14 mouse cellular contexts compared by ENCODE assay signal in the genomic region with DNA sequence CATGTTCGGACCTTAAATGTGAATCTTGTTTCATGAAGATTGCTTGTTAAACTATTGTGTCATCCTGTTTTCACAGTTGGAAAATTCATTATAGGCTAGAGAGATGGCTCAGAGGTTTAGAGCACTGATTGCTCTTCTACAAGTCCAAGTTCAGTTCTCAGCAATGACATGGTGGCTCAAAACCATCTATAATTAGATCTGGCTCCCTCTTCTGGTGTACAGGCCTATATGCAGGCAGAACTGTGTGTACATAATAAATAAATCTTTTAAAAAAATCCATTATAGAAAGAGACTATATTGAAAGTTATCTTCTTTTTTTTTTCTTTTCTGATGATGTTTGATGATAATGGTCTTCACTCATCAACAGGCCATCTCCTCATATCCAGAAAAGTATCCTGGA. TPM values are rescaled to one million over a fixed set of nuclear protein-coding genes. Genes with fewer than 3 reads are reported as not detected.
DNase-seq lines count a peak whose midpoint lies in the region; ATAC-seq and TF ChIP-seq lines count a peak whose summit lies in the region.
"Had no signal": no experiment of that assay in that cellular context is flagged by ENCODE, and none has a peak within 500 bp of the region (broad histone marks: within the 10 kb centered on the region; RNA-seq: fewer than 3 reads in every experiment).

No protein-coding gene starts in this region.

- no peak for ATAC-seq in midbrain, postnatal 0 days (ENCODE audit: low FRiP score)
- no peak for ATAC-seq in midbrain, embryonic 15.5 days (replicated peaks)
- peak; percentile 68 for ATAC-seq in granulocyte monocyte progenitor cell, adult 5-6 weeks (replicated peaks; ENCODE audit: poor library complexity, severe bottlenecking)

- no peaks in the 10 kb centered on the region for H3K9me3 ChIP-seq in heart, embryonic 10.5 days
- H3K9me3 ChIP-seq in midbrain, postnatal 0 days (ENCODE audit: low read length): no peaks in the 10 kb centered on the region
- H3K9me3 ChIP-seq in midbrain, embryonic 15.5 days: no peaks in the 10 kb centered on the region
- H3K9me3 ChIP-seq: embryonic facial prominence, embryonic 10.5 days had no signal

- no peaks in the 10 kb centered on the region for H3K79me2 ChIP-seq in heart, adult 2 months (replicated peaks; ENCODE audit: control insufficient read depth, insufficient read depth, low read length)

- no peak for TF ChIP-seq EP300 in heart, adult 2 months (IDR thresholded peaks at IDR 0.05; ENCODE audit: insufficient read depth, low read depth, low read length)

- no peak for DNase-seq in heart, adult 2 months
- no peak for DNase-seq in heart, embryonic 10.5 days (ENCODE audit: low spot score)
- no peak for DNase-seq in midbrain, postnatal 0 days (ENCODE audit: low spot score)
- DNase-seq in frontal cortex, postnatal 25 days (ENCODE audit: low spot score in 2 of 2): no peak
- no peak for DNase-seq in right cerebral cortex, adult 2 months (ENCODE audit: low spot score in 2 of 2)
- no peak for DNase-seq in right cerebral cortex, postnatal 10 days (ENCODE audit: low spot score in 2 of 2)
- DNase-seq: cerebellum, adult 18-20 months; heart, adult 18-20 months; heart, postnatal 36 days; kidney, adult 18-20 months; spleen, adult 18-20 months had no signal

- H3K4me1 ChIP-seq in heart, adult 2 months (ENCODE audit: control insufficient read depth, insufficient read depth, low read length): no peaks in the 10 kb centered on the region; the same call in 1 of the 2 replicates
- no peaks in the 10 kb centered on the region for H3K4me1 ChIP-seq in heart, embryonic 10.5 days
- no peaks in the 10 kb centered on the region for H3K4me1 ChIP-seq in midbrain, postnatal 0 days (ENCODE audit: insufficient read depth, low read length)
- H3K4me1 ChIP-seq in midbrain, embryonic 15.5 days: no peaks in the 10 kb centered on the region
- H3K4me1 ChIP-seq: embryonic facial prominence, embryonic 10.5 days had no signal

- no peak overlapping the region for H3K9ac ChIP-seq in heart, adult 2 months (ENCODE audit: low read depth, low read length)
- no peak overlapping the region for H3K9ac ChIP-seq in midbrain, postnatal 0 days (replicated peaks; ENCODE audit: low read length, poor library complexity, severe bottlenecking)
- no peak overlapping the region for H3K9ac ChIP-seq in midbrain, embryonic 15.5 days

- H3K4me2 ChIP-seq in midbrain, postnatal 0 days (ENCODE audit: low read depth, low read length, poor library complexity, severe bottlenecking): no peak overlapping the region
- H3K4me2 ChIP-seq in midbrain, embryonic 15.5 days: no peak overlapping the region

- H3K27ac ChIP-seq in heart, adult 2 months: no peak overlapping the region
- H3K27ac ChIP-seq in heart, embryonic 10.5 days: no peak overlapping the region
- H3K27ac ChIP-seq in midbrain, postnatal 0 days (ENCODE audit: low read depth, low read length): no peak overlapping the region
- no peak overlapping the region for H3K27ac ChIP-seq in midbrain, embryonic 15.5 days
- H3K27ac ChIP-seq: embryonic facial prominence, embryonic 10.5 days had no signal

- H3K27me3 ChIP-seq in heart, adult 2 months (ENCODE audit: control insufficient read depth, insufficient read depth, low read length): no peaks in the 10 kb centered on the region
- H3K27me3 ChIP-seq in heart, embryonic 10.5 days (ENCODE audit: insufficient read depth, poor library complexity, severe bottlenecking): no peaks in the 10 kb centered on the region
- H3K27me3 ChIP-seq in midbrain, postnatal 0 days (ENCODE audit: insufficient read depth, low read length): no peaks in the 10 kb centered on the region
- no peaks in the 10 kb centered on the region for H3K27me3 ChIP-seq in midbrain, embryonic 15.5 days (replicated peaks)

- H3K4me3 ChIP-seq in heart, adult 2 months: no peak overlapping the region
- no peak overlapping the region for H3K4me3 ChIP-seq in heart, embryonic 10.5 days
- H3K4me3 ChIP-seq in midbrain, postnatal 0 days (ENCODE audit: low read depth, low read length): no peak overlapping the region
- H3K4me3 ChIP-seq in midbrain, embryonic 15.5 days: no peak overlapping the region
- H3K4me3 ChIP-seq: embryonic facial prominence, embryonic 10.5 days had no signal

- no peak for TF ChIP-seq POLR2A in heart, adult 2 months (IDR thresholded peaks at IDR 0.05; ENCODE audit: insufficient read depth, low read depth, low read length)

- peak; percentile 52 for TF ChIP-seq CTCF in heart, adult 2 months (IDR thresholded peaks at IDR 0.05)
- peak; percentile 22 for TF ChIP-seq CTCF in midbrain, postnatal 0 days (IDR thresholded peaks at IDR 0.05)

- H3K36me3 ChIP-seq in heart, adult 2 months (ENCODE audit: control insufficient read depth, insufficient read depth, low read length): peaks cover 6% of the 10 kb centered on the region
- H3K36me3 ChIP-seq in heart, embryonic 10.5 days: peaks cover 17% of the 10 kb centered on the region
- H3K36me3 ChIP-seq in midbrain, postnatal 0 days (ENCODE audit: insufficient read depth, low read length): 0 out of 2 replicates have a peak, but pooled peaks cover 4% of the 10 kb centered on the region
- H3K36me3 ChIP-seq in midbrain, embryonic 15.5 days (replicated peaks): peaks cover 5% of the 10 kb centered on the region; the same call in 1 of the 2 replicates

- intact Hi-C loops in heart, adult 2 months (cut with DNase I): no loop called here

- 78% methylated on average over 1 of the region's 1 CpGs for WGBS in heart, adult 2 months
- WGBS in heart, embryonic 10.5 days: 81% methylated on average over 1 of the region's 1 CpGs
- WGBS in midbrain, postnatal 0 days: 98% methylated on average over 1 of the region's 1 CpGs
- WGBS in midbrain, embryonic 15.5 days: 97% methylated on average over 1 of the region's 1 CpGs

RNA-seq across cellular contexts. Expression of a gene that starts 15.7 kb away (rescaled TPM):
- total RNA-seq in heart, adult 2 months (2021): 1 to 10 TPM; 2.0 to 2.5 TPM
- 0.55 and 1.0 TPM in 2 replicates for polyA plus RNA-seq in heart, adult 2 months (2012; rRNA removed)
- 6.4 and 8.0 TPM in 2 replicates for polyA plus RNA-seq in heart, embryonic 10.5 days (2016; fragmentation: Nextera tagmentation; extraction: Ambion mirVana)
- 1.5 and 5.4 TPM in 2 replicates for total RNA-seq in midbrain, postnatal 0 days (2014; rRNA removed)
- 8.9 and 10.5 TPM in 2 replicates for polyA plus RNA-seq in midbrain, postnatal 0 days (2015; fragmentation: Nextera tagmentation; extraction: Ambion mirVana)
- polyA plus RNA-seq in midbrain, embryonic 15.5 days (2015; fragmentation: Nextera tagmentation; extraction: Ambion mirVana): 10.5 and 11.1 TPM in 2 replicates
- 10.9 and 14.4 TPM in 2 replicates for total RNA-seq in granulocyte monocyte progenitor cell, adult 5-6 weeks (2014; fragmentation: Nextera tagmentation)
- total RNA-seq in granulocyte monocyte progenitor cell, adult 5-6 weeks (2017): 10.4 and 15.8 TPM in 2 replicates

RNA-seq across cellular contexts. Expression of a gene that starts 30.8 kb away (rescaled TPM):
- total RNA-seq in heart, adult 2 months (2021): 1 to 10 TPM; 3.5 to 5.9 TPM
- polyA plus RNA-seq in heart, adult 2 months (2012; rRNA removed): 1.1 and 1.9 TPM in 2 replicates
- polyA plus RNA-seq in heart, embryonic 10.5 days (2016; fragmentation: Nextera tagmentation; extraction: Ambion mirVana): 2.0 and 2.1 TPM in 2 replicates
- total RNA-seq in midbrain, postnatal 0 days (2014; rRNA removed): 2.9 and 4.1 TPM in 2 replicates
- polyA plus RNA-seq in midbrain, postnatal 0 days (2015; fragmentation: Nextera tagmentation; extraction: Ambion mirVana): 1.9 and 2.1 TPM in 2 replicates
- polyA plus RNA-seq in midbrain, embryonic 15.5 days (2015; fragmentation: Nextera tagmentation; extraction: Ambion mirVana): 1.8 TPM in 2 replicates
- 24.9 and 25.0 TPM in 2 replicates for total RNA-seq in granulocyte monocyte progenitor cell, adult 5-6 weeks (2014; fragmentation: Nextera tagmentation)
- total RNA-seq in granulocyte monocyte progenitor cell, adult 5-6 weeks (2017): 33.6 and 46.7 TPM in 2 replicates

RNA-seq across cellular contexts. Expression of a gene that starts 54.4 kb away (rescaled TPM):
- total RNA-seq in heart, adult 2 months (2021): 1 to 10 TPM; 6.3 to 8.5 TPM
- polyA plus RNA-seq in heart, adult 2 months (2012; rRNA removed): 1.5 and 3.7 TPM in 2 replicates
- polyA plus RNA-seq in heart, embryonic 10.5 days (2016; fragmentation: Nextera tagmentation; extraction: Ambion mirVana): 13.2 and 14.1 TPM in 2 replicates
- total RNA-seq in midbrain, postnatal 0 days (2014; rRNA removed): 5.5 and 6.4 TPM in 2 replicates
- polyA plus RNA-seq in midbrain, postnatal 0 days (2015; fragmentation: Nextera tagmentation; extraction: Ambion mirVana): 5.9 and 6.9 TPM in 2 replicates
- 14.0 and 14.1 TPM in 2 replicates for polyA plus RNA-seq in midbrain, embryonic 15.5 days (2015; fragmentation: Nextera tagmentation; extraction: Ambion mirVana)
- 5.7 and 14.4 TPM in 2 replicates for total RNA-seq in granulocyte monocyte progenitor cell, adult 5-6 weeks (2014; fragmentation: Nextera tagmentation)
- total RNA-seq in granulocyte monocyte progenitor cell, adult 5-6 weeks (2017): 10.9 and 12.5 TPM in 2 replicates
